Mouse (Mus musculus) spleen, postnatal 0 days (tissue): ENCODE data around the gene Siglec1. TPM values are rescaled to one million over a fixed set of nuclear protein-coding genes. Genes with fewer than 3 reads are reported as not detected.

Experiments used
- polyA plus RNA-seq: library from polyadenylated mRNA; unstranded; fragments of >200 nt; fragmentation: Nextera tagmentation; extraction: Ambion mirVana; gene quantifications from 2 replicates; pipeline ENCODE4 v1.2.1, GENCODE M21; 2015

Gene Siglec1
- 0.97 and 1.6 TPM in 2 replicates for polyA plus RNA-seq

GRCm38 (mm10) chr2:131086667-131087390 is at the start of gene Siglec1:
Gene Siglec1 (minus strand): TSS chr2:131086765.

GRCm38 (mm10) chr2:131132930-131133547 is 46.5 kb upstream of the Siglec1 start, which contains the start of gene Gm11037:
Gene Gm11037 (plus strand): TSS chr2:131133497.

GRCm38 (mm10) chr2:131127161-131127730 is 40.7 kb upstream of the Siglec1 start, which contains the start of gene Hspa12b:
Gene Hspa12b (plus strand): TSS chr2:131127280.

GRCm38 (mm10) chr2:131063404-131063864 is 23.1 kb downstream of the Siglec1 start, which contains the start of gene Adam33:
Gene Adam33 (minus strand): TSS chr2:131063814.

GRCm38 (mm10) chr2:131042988-131043387 is 43.6 kb downstream of the Siglec1 start, which contains the start of gene Gfra4:
Gene Gfra4 (minus strand): TSS chr2:131043088.

Other genes starting within 250 kb of the Siglec1 start
- 8.6 and 11.8 TPM in 2 replicates for gene 4930402H24Rik, start 180.4 kb downstream of the Siglec1 start, polyA plus RNA-seq
- gene Atrn, start 180.3 kb downstream of the Siglec1 start, polyA plus RNA-seq: 4.6 and 4.7 TPM in 2 replicates
- 0.41 and 0.48 TPM in 2 replicates for gene Gfra4, start 43.7 kb downstream of the Siglec1 start, polyA plus RNA-seq
- 2.5 and 2.9 TPM in 2 replicates for gene Adam33, start 23.0 kb downstream of the Siglec1 start, polyA plus RNA-seq
- gene Hspa12b, start 40.5 kb upstream of the Siglec1 start, polyA plus RNA-seq: 2.3 and 2.4 TPM in 2 replicates
- gene Gm11037, start 46.7 kb upstream of the Siglec1 start, polyA plus RNA-seq: not detected in 2 replicates
- gene 1700037H04Rik, start 73.3 kb upstream of the Siglec1 start, polyA plus RNA-seq: 138 and 153 TPM in 2 replicates
- gene Cenpb, start 93.3 kb upstream of the Siglec1 start, polyA plus RNA-seq: 7.9 and 8.0 TPM in 2 replicates
- gene Cdc25b, start 100.2 kb upstream of the Siglec1 start, polyA plus RNA-seq: 139 and 157 TPM in 2 replicates
- 1.9 and 2.2 TPM in 2 replicates for gene Spef1, start 100.5 kb upstream of the Siglec1 start, polyA plus RNA-seq
- gene Ap5s1, start 120.3 kb upstream of the Siglec1 start, polyA plus RNA-seq: 19.9 and 21.3 TPM in 2 replicates
- 20.3 and 20.8 TPM in 2 replicates for gene Mavs, start 147.3 kb upstream of the Siglec1 start, polyA plus RNA-seq
- 34.0 and 37.5 TPM in 2 replicates for gene Pank2, start 175.7 kb upstream of the Siglec1 start, polyA plus RNA-seq